Mouse (Mus musculus) kidney, embryonic 15.5 days (tissue): ENCODE data around the gene Gm281. TPM values are rescaled to one million over a fixed set of nuclear protein-coding genes. Genes with fewer than 3 reads are reported as not detected.
"Not testable (repeated sequence)": the region's sequence is repeated elsewhere in the genome, so short reads cannot be mapped to it uniquely, and the experiment has no call there.

Source experiments
- ATAC-seq: fragments of 200-750 bp; cut with Nextera tagmentation; replicated peaks from 2 replicates; pipeline ENCODE4 v1.8.0; 2017; ENCODE audit warnings: moderate TSS enrichment; ENCODE audit not compliant: low FRiP score
- H3K27ac ChIP-seq: fragments of 300-500 bp; sonication (generic); 2 replicates; pipeline ENCODE4 v1.5.1; 2015; ENCODE audit warnings: mild to moderate bottlenecking, inconsistent platforms
- H3K27me3 ChIP-seq: fragments of 300-500 bp; sonication (generic); 2 replicates; pipeline ENCODE4 v1.6.1; 2015; ENCODE audit warnings: inconsistent platforms
- H3K36me3 ChIP-seq: fragments of 300-500 bp; sonication (generic); 2 replicates; pipeline ENCODE4 v1.6.1; 2015; ENCODE audit warnings: inconsistent platforms
- H3K4me1 ChIP-seq: fragments of 300-500 bp; sonication (generic); 2 replicates; pipeline ENCODE4 v1.6.1; 2015; ENCODE audit warnings: inconsistent platforms
- H3K4me2 ChIP-seq: fragments of 300-500 bp; sonication (generic); 2 replicates; pipeline ENCODE4 v1.6.1; 2015; ENCODE audit warnings: moderate library complexity, mild to moderate bottlenecking, inconsistent platforms
- H3K4me3 ChIP-seq: fragments of 300-500 bp; sonication (generic); replicated peaks from 2 replicates; pipeline ENCODE4 v1.5.1; 2015; ENCODE audit warnings: mild to moderate bottlenecking, inconsistent platforms
- H3K9ac ChIP-seq: fragments of 300-500 bp; sonication (generic); 2 replicates; pipeline ENCODE4 v1.6.1; 2015; ENCODE audit warnings: mild to moderate bottlenecking, inconsistent platforms
- H3K9me3 ChIP-seq: fragments of 300-500 bp; sonication (generic); replicated peaks from 2 replicates; pipeline ENCODE4 v1.6.1; 2016; ENCODE audit warnings: inconsistent platforms
- WGBS: fragments of 180-500 bp; shearing (Covaris S2); methylation state at CpG from one replicate; pipeline ENCODE4 v1.1.7; 2015; ENCODE audit warnings: mixed read lengths; 5-methylcytosine and 5-hydroxymethylcytosine counted together
- polyA plus RNA-seq: library from polyadenylated mRNA; unstranded; fragments of >200 nt; fragmentation: Nextera tagmentation; extraction: Ambion mirVana; gene quantifications from 2 replicates; pipeline ENCODE4 v1.2.1, GENCODE M21; 2015

Gene Gm281
- not detected in 2 replicates for polyA plus RNA-seq

- 30% methylated on average over 1 of the region's 1 CpGs for WGBS
- no peak within 1 kb of the TSS for H3K4me3 ChIP-seq
These were observed at the start of gene Gm281 for GRCm38 (mm10) chr14:13914387-13915082. TSS of gene Gm281 (minus strand) at chr14:13914478.

GRCm38 (mm10) chr14:13963527-13963926 lies 49.2 kb upstream of the Gm281 start:
- H3K4me2 ChIP-seq = no peak overlapping the region
- no peak overlapping the region for H3K4me3 ChIP-seq
- 50% methylated on average over 1 of the region's 1 CpGs for WGBS
- no peak for ATAC-seq
- H3K27ac ChIP-seq = no peak overlapping the region
- peaks cover 14% of the 10 kb centered on the region for H3K4me1 ChIP-seq
- no peaks in the 10 kb centered on the region for H3K27me3 ChIP-seq
- no peaks in the 10 kb centered on the region for H3K36me3 ChIP-seq
- no peak overlapping the region for H3K9ac ChIP-seq
- no peaks in the 10 kb centered on the region for H3K9me3 ChIP-seq

More at GRCm38 (mm10) chr14:13914387-13915082, at the start of gene Gm281:
- Histone ChIP-seq H3K36me3 (no peaks in the 10 kb centered on the region), H3K4me2 (no peak within 1 kb of the TSS), H3K27me3 (no peaks in the 10 kb centered on the region), H3K4me1 (no peaks in the 10 kb centered on the region), H3K9ac (no peak within 1 kb of the TSS), H3K27ac (no peak within 1 kb of the TSS), H3K9me3 (no peaks in the 10 kb centered on the region)
- ATAC-seq = no peak

GRCm38 (mm10) chr14:13962476-13962875 lies 48.2 kb upstream of the Gm281 start:
- Histone ChIP-seq H3K4me3 (no peak overlapping the region), H3K36me3 (no peaks in the 10 kb centered on the region), H3K27ac (no peak overlapping the region), H3K4me1 (peaks cover 14% of the 10 kb centered on the region), H3K9me3 (no peaks in the 10 kb centered on the region), H3K9ac (no peak overlapping the region), H3K27me3 (no peaks in the 10 kb centered on the region), H3K4me2 (peak overlapping the region; percentile 14; the same call in 1 of the 2 replicates)
- 86% methylated on average over 6 of the region's 6 CpGs for WGBS
- no peak for ATAC-seq

- H3K36me3 ChIP-seq = no peaks in the 10 kb centered on the region
- peak; percentile 72 for ATAC-seq
- no peaks in the 10 kb centered on the region for H3K27me3 ChIP-seq
- peak within 1 kb of the TSS; percentile 95 for H3K9ac ChIP-seq
- H3K4me3 ChIP-seq = peak within 1 kb of the TSS; percentile 90
- H3K9me3 ChIP-seq = no peaks in the 10 kb centered on the region
- H3K4me2 ChIP-seq = peak within 1 kb of the TSS; percentile 67
- H3K27ac ChIP-seq = peak within 1 kb of the TSS; percentile 89
- peaks cover 14% of the 10 kb centered on the region for H3K4me1 ChIP-seq
- WGBS = 4% methylated on average over 48 of the region's 56 CpGs
These were observed 47.3 kb upstream of the Gm281 start, which contains the start of the genes Atxn7 and Thoc7 for GRCm38 (mm10) chr14:13961401-13962112. TSS of gene Atxn7 (plus strand) at chr14:13961440. TSS of gene Thoc7 (minus strand) at chr14:13961852.

GRCm38 (mm10) chr14:13960482-13961325 lies 46.4 kb upstream of the Gm281 start:
- under 1% methylated on average over 70 of the region's 75 CpGs for WGBS
- peak overlapping the region; percentile 90 for H3K4me3 ChIP-seq
- H3K4me2 ChIP-seq = peak overlapping the region; percentile 67
- no peaks in the 10 kb centered on the region for H3K9me3 ChIP-seq
- H3K27ac ChIP-seq = peak overlapping the region; percentile 89
- H3K4me1 ChIP-seq = peaks cover 14% of the 10 kb centered on the region
- H3K36me3 ChIP-seq = peaks cover 5% of the 10 kb centered on the region
- H3K27me3 ChIP-seq = no peaks in the 10 kb centered on the region
- peak; percentile 88 for ATAC-seq
- H3K9ac ChIP-seq = peak overlapping the region; percentile 95

- Histone ChIP-seq H3K27ac (peak overlapping the region; percentile 89), H3K9ac (peak overlapping the region; percentile 95), H3K4me1 (peaks cover 14% of the 10 kb centered on the region), H3K4me3 (peak overlapping the region; percentile 90), H3K36me3 (peaks cover 11% of the 10 kb centered on the region), H3K4me2 (peak overlapping the region; percentile 67), H3K27me3 (no peaks in the 10 kb centered on the region), H3K9me3 (no peaks in the 10 kb centered on the region)
- 2% methylated on average over 9 of the region's 9 CpGs for WGBS
- peak; percentile 49; the same call in 1 of the 2 replicates for ATAC-seq
These were observed 45.8 kb upstream of the Gm281 start for GRCm38 (mm10) chr14:13960079-13960478.

- H3K27me3 ChIP-seq, H3K9ac ChIP-seq, H3K4me2 ChIP-seq, ATAC-seq, H3K4me3 ChIP-seq, H3K27ac ChIP-seq, H3K4me1 ChIP-seq, H3K9me3 ChIP-seq: not testable (repeated sequence)
- peaks cover 73% of the 10 kb centered on the region for H3K36me3 ChIP-seq
- WGBS = 96% methylated on average over 3 of the region's 3 CpGs
These were observed 37.9 kb upstream of the Gm281 start for GRCm38 (mm10) chr14:13952151-13952550.

GRCm38 (mm10) chr14:13950401-13950800 lies 36.1 kb upstream of the Gm281 start:
- H3K4me3 ChIP-seq = no peak overlapping the region
- H3K4me2 ChIP-seq = no peak overlapping the region
- no peaks in the 10 kb centered on the region for H3K4me1 ChIP-seq
- H3K27ac ChIP-seq = no peak overlapping the region
- no peaks in the 10 kb centered on the region for H3K9me3 ChIP-seq
- H3K36me3 ChIP-seq = peaks cover 70% of the 10 kb centered on the region
- H3K9ac ChIP-seq = no peak overlapping the region
- no peaks in the 10 kb centered on the region for H3K27me3 ChIP-seq
- no peak for ATAC-seq

- Histone ChIP-seq H3K9ac (no peak overlapping the region), H3K27ac (no peak overlapping the region), H3K9me3 (no peaks in the 10 kb centered on the region), H3K4me3 (no peak overlapping the region), H3K4me1 (no peaks in the 10 kb centered on the region), H3K27me3 (no peaks in the 10 kb centered on the region), H3K36me3 (peaks cover 56% of the 10 kb centered on the region), H3K4me2 (no peak overlapping the region)
- WGBS = 93% methylated on average over 7 of the region's 7 CpGs
- no peak for ATAC-seq
These were observed 34.1 kb upstream of the Gm281 start for GRCm38 (mm10) chr14:13948345-13948744.

GRCm38 (mm10) chr14:13944686-13945085 lies 30.4 kb upstream of the Gm281 start:
- Histone ChIP-seq H3K4me3 (no peak overlapping the region), H3K27me3 (no peaks in the 10 kb centered on the region), H3K27ac (no peak overlapping the region), H3K4me1 (no peaks in the 10 kb centered on the region), H3K4me2 (no peak overlapping the region), H3K9me3 (no peaks in the 10 kb centered on the region), H3K36me3 (peaks cover 30% of the 10 kb centered on the region), H3K9ac (no peak overlapping the region)
- WGBS = 94% methylated on average over 4 of the region's 4 CpGs
- no peak for ATAC-seq

GRCm38 (mm10) chr14:13934052-13934371 lies 19.7 kb upstream of the Gm281 start:
- 49% methylated on average over 5 of the region's 5 CpGs for WGBS
- H3K4me3 ChIP-seq = peak overlapping the region; percentile 38
- peak overlapping the region; percentile 62 for H3K4me2 ChIP-seq
- no peaks in the 10 kb centered on the region for H3K27me3 ChIP-seq
- H3K36me3 ChIP-seq = no peaks in the 10 kb centered on the region
- H3K9me3 ChIP-seq = 0 out of 2 replicates have a peak, but pooled peaks cover 8% of the 10 kb centered on the region
- ATAC-seq = no peak
- no peak overlapping the region for H3K27ac ChIP-seq
- H3K4me1 ChIP-seq = peaks cover 10% of the 10 kb centered on the region; the same call in 1 of the 2 replicates
- H3K9ac ChIP-seq = no peak overlapping the region
